In the genomic region with DNA sequence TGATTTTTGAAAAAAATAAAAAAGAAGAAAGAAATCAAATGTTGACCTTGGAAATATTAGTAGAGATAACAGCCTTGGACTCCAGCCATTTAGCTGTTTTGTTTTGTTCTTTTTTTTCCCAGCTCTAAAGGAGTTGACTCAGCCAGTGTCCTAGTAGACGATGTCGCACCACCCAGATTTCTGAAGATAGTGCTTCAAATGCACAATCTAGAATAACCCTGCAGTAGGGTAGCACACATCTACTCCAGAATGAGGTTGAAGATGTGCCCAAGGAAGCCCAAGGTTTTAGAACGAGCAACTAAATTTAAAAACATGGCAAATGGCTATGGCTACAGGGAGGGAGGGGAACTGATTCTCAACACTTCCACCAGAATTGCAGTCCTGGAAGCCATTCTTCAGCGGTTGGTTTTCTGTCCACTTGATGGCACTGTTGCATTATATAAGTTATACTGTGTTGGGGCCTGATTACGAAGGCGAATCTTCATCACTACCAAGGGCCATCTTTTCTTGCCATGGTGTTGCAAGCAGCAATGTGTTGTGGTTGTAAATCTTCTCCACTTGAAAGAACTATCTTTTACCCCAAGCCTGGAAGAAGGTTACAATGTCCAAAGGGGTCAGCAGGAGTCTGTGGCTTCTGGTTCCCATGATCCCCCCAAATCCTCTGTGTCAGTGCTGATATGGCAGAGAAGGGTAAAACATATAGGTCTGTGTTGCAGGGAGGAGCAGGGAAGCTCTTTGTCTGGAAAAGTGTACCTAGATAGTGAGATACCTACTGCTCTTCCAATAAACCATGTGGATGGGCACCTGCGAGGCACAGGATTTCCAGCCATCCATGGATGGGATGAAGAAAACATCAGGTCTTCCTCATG, we compare ENCODE assay signal across 8 mouse cellular contexts.
A peak's percentile ranks its signal among the peaks of the same experiment; 100 is the strongest.
DNase-seq lines count a peak whose midpoint lies in the region; ATAC-seq and TF ChIP-seq lines count a peak whose summit lies in the region.

No protein-coding gene starts in this region.

- ATAC-seq in granulocyte monocyte progenitor cell, adult 5-6 weeks (replicated peaks; ENCODE audit: poor library complexity, severe bottlenecking): peak; percentile 73
- no peak for ATAC-seq in lung, postnatal 0 days

- H3K27me3 ChIP-seq in lung, postnatal 0 days (replicated peaks; ENCODE audit: insufficient read depth, low read length): no peaks in the 10 kb centered on the region

- TF ChIP-seq EP300 in lung, postnatal 0 days (IDR thresholded peaks at IDR 0.05): no peak

- H3K27ac ChIP-seq in cortical plate, adult 2 months (ENCODE audit: insufficient read depth, low read length): no peak overlapping the region
- no peak overlapping the region for H3K27ac ChIP-seq in lung, postnatal 0 days (ENCODE audit: low read length)

- H3K4me3 ChIP-seq in cortical plate, adult 2 months (ENCODE audit: insufficient read depth, low read length): no peak overlapping the region
- H3K4me3 ChIP-seq in lung, postnatal 0 days (ENCODE audit: low read depth, low read length): no peak overlapping the region

- no peaks in the 10 kb centered on the region for H3K4me1 ChIP-seq in cortical plate, adult 2 months (ENCODE audit: control insufficient read depth, insufficient read depth, low read length)
- H3K4me1 ChIP-seq in lung, postnatal 0 days (ENCODE audit: insufficient read depth, low read depth, low read length): no peaks in the 10 kb centered on the region

- TF ChIP-seq CTCF in cortical plate, adult 2 months (IDR thresholded peaks at IDR 0.05; ENCODE audit: extremely low read depth, insufficient read depth, low read length): peak; percentile 58; the same call in 1 of the 2 replicates
- peak; percentile 60 for TF ChIP-seq CTCF in lung, postnatal 0 days (IDR thresholded peaks at IDR 0.05)

- WGBS in lung, postnatal 0 days: 41% methylated on average over 7 of the region's 7 CpGs

- H3K9ac ChIP-seq in lung, postnatal 0 days (replicated peaks; ENCODE audit: low read depth): no peak overlapping the region

- H3K9me3 ChIP-seq in lung, postnatal 0 days (ENCODE audit: low read length): no peaks in the 10 kb centered on the region

- H3K4me2 ChIP-seq in lung, postnatal 0 days (replicated peaks; ENCODE audit: low read depth, low read length): no peak overlapping the region

- no peaks in the 10 kb centered on the region for H3K36me3 ChIP-seq in lung, postnatal 0 days (ENCODE audit: insufficient read depth, low read length)

- DNase-seq in testis, postnatal 10 days (ENCODE audit: low spot score): peak; percentile 58
- no peak for DNase-seq in testis, postnatal 14 days (ENCODE audit: low spot score)
- DNase-seq in kidney, postnatal 25 days: peak; percentile 44 to 69
- DNase-seq in lung, postnatal 0 days (ENCODE audit: low spot score): peak; percentile 7
- DNase-seq in right cerebral cortex, adult 2 months (ENCODE audit: low spot score in 2 of 2): peak; percentile 78 to 80
- no peak for DNase-seq in spleen, adult 18-20 months

- TF ChIP-seq POLR2A in cortical plate, adult 2 months (IDR thresholded peaks at IDR 0.05; ENCODE audit: extremely low read depth, insufficient read depth, low read length): no peak

Comparison
In these comparisons a context has a peak if more than half of its experiments do, and no peak if none do; other contexts are left out.
1. DNase-seq: peak in testis, postnatal 10 days (single experiment), kidney, postnatal 25 days (2 of 2), lung, postnatal 0 days (single experiment) and right cerebral cortex, adult 2 months (2 of 2); none in testis, postnatal 14 days (single experiment) and spleen, adult 18-20 months (0 of 2).